Mouse (Mus musculus) frontal cortex, adult 2 months (tissue): ENCODE results near the gene Nkain2. TPM values are rescaled to one million over a fixed set of nuclear protein-coding genes. Genes with fewer than 3 reads are reported as not detected.

Experiments used
- DNase-seq, 2 experiments: peaks; one replicate each; pipeline ENCODE4 v3.0.0; 2022; ENCODE audit warnings: low spot score in 1 of 2; ENCODE audit errors: extremely low spot score in 1 of 2
- polyA plus RNA-seq: library from polyadenylated mRNA; depleted of rRNA; stranded (reverse); fragments of >200 nt; gene quantifications from 2 replicates; pipeline ENCODE4 v1.2.3, GENCODE M21; 2012

Gene Nkain2
- polyA plus RNA-seq, 1 experiment = 38.2 TPM

DNA sequence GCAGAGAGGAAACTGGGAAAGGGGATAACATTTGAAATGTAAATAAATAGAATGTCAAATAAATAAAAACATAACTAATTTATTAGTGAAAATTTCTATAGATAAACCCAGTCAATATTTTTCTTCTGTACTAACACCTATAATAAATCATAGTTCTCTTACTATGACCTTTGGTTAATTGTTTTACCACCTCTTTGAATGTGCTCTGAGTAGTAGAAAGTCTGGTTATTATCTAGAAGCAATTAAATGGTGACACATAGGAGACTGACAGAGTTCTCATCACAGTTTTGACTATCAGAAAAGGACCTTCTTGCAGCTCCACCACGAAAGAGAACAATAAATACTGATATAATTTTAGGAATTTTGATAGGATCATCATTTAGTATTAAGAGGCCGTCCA, 295.3 kb downstream of the Nkain2 start:
- no peak for DNase-seq

- DNase-seq = no peak
These were observed 313.0 kb downstream of the Nkain2 start for GRCm38 (mm10) chr10:32577276-32577580.

DNA sequence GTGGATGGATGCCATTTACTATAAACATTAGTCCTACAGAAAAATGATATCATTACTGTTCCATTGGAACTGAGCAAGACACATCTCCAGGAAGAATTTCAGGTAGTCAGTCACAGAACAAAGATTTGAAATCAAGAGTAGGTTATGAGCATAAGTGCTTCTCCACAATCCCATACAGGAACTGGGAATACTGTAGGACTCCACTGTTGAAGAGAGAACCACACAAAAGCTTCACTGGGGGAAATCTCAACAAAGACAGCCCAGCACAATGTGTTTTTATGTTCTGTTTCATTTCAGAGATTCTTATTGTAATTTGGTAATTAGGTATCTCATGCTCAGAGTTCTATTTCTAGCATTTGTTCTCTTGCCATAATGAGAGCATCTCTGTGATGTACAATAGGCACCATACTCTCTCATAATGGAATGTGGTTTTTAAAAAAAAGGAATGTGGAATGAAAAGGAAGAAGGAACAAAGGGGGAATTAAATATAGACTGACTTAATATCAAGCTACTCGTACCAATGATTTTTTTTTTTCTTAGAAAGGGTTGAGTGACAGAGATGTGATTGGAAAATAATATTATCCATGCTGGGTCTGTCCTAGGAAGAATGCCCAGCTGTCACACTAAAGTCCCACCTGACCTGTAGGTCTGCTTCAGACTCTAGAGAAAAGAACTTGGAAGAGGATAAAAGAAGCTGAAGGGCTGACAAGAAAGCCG, 313.5 kb downstream of the Nkain2 start:
- no peak for DNase-seq

DNA sequence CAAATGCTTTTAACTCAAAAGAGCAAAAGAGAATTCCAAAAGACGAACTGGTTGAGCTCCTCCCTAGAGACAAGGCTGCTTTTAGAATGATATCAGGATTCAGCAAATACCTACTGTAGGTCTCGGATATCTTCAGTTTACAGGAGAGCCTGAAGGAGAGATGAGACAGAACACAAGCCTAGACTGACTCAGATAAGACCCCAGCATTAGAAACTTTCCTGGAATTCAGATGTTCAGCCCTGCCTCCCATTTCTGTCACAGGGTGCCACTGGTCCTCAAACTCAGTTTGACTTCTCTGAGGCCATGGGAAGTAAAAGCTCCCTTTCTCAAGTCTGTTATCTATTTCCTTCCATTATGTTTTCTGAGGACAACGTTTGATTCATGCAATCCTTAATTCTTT, 332.6 kb downstream of the Nkain2 start:
- DNase-seq = no peak

GRCm38 (mm10) chr10:32536057-32536456, 354.2 kb downstream of the Nkain2 start:
- DNase-seq = no peak

- DNase-seq = no peak
These were observed 379.4 kb downstream of the Nkain2 start for GRCm38 (mm10) chr10:32510821-32511220.

DNA sequence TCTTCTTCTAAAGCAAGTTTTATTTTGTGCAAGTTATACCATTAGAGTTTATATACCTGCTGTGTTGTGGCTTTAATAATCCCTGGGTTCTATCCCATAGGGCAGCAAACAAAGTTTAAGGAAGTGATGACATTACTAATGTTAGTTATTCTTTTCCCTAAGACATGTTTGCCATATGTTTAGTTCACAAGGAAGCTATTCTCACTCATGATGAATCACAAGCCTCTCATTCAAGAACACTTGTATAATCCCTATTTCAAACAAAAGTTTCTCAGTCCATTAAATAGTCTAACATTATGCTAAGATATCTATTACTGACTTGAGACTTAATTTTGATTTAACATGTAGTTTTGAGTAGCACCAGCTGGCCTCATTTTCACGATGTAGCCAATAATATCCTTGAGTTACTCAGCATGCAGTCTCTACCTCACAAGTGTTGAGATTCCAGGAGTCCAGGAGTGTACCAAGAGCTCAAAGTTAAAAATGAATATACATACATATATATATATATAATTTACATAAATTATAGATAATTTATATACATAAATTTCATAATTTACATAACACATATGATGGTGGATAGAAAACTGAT, 395.6 kb downstream of the Nkain2 start:
- DNase-seq = peak in 1 of 2 experiments; percentile 5

DNA sequence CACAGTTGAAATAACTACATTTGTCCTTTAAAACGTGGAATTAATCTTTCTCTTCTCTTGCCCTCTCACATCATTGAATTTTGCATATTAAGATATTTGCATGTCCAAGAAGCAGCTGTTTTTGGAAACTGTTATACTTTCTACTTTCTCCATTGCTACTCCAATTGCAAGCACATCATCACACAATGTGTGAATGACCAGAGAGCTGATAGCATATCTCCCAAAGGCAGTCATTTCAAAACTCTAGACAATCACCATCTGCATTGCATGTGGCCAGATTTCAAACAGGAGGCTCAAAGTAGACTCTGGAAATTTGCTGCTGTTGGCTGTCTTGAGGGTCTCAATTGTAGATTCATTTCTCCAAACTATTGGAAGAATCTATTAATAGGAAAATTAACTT, 396.7 kb downstream of the Nkain2 start:
- DNase-seq = no peak

DNA sequence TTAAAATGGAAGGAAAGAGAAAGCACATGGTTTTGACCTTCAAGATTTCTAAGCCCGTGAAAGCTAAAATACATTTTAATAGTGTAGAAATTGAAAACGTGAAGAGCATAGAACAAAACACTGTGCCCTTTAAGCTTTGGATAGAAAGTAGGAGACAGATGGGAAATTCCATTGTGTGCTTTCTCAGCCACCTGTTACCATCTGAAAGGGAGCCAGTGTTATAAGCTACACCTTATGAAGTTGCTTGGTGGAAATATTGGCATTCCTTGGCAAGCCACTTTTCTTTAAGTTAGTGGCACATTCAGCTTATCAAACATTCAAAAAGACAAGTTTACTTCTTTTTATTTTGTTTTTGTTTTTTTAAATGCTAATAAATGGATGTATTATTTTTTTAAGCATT, 427.5 kb downstream of the Nkain2 start:
- DNase-seq = no peak

GRCm38 (mm10) chr10:32439932-32440519, 450.2 kb downstream of the Nkain2 start:
- no peak for DNase-seq

- no peak for DNase-seq
These were observed 476.0 kb downstream of the Nkain2 start for GRCm38 (mm10) chr10:32414228-32414627.

DNA sequence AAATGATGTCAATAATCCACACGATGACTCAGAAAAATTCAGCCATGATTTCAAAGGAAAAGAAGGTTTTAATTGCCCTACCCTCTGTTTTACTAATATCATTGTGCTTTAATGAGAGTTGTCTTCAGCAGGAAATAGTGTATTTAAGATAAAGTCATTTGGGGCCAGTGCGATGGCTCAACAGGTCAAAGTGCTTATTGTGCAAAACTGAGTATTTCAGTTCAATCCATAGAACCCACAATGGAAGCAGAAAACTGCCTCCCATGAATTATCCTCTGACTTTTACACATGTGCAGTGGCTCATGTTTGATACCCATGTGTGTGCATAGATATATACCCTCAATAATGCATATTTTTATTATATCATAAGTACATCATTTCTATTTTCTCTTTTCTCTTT, 478.9 kb downstream of the Nkain2 start:
- no peak for DNase-seq

GRCm38 (mm10) chr10:32400961-32401360, 489.3 kb downstream of the Nkain2 start:
- no peak for DNase-seq

DNA sequence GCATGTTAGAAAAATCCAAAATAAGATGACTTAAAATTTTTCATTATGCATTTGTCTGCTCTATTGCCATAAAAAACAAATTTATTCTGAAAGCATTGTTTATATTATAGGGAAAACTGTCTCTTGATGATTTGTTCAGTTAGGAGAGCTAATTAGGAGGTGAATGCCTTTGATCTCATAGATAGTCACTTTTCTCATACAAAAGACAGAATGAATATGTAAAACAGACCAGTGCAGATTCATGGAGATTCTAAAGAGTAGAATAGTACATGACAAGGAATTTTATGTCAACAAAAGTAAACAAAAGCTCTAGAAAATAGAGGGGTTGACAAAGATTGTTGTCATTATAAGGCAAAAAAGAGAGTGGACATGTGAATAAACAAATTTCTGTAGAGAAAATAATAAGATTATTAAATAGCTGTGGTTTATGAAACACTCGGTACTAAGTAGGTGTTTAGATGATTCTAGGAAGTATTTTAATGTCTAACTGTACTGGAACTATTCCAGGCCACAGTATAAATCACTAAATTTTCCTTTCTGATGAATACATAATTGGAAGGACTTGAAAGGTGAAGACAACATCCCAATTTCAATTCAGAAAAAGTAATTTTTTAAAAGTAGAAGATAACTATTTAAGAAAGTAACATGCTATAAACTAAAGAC, 496.3 kb downstream of the Nkain2 start:
- no peak for DNase-seq

DNA sequence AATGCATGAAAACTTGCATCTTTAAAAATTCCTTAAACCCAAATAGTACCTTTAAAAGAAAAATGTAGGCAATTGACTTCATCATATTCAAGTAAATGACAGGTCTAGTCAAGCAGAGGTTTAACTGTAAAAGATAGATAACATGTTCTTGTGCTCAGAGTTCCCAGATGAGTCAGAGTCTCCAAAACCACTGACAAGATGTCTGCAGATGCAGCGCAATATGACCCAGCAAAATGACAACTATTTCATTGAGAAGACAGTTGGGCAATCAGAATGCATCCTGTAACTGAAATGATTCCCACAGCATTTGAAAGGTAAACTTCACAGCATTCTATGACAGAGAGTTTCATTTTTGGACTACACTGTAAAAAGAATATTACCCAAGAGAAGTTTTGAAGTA, 496.9 kb downstream of the Nkain2 start:
- DNase-seq = no peak

GRCm38 (mm10) chr10:32312754-32313153, 577.5 kb downstream of the Nkain2 start:
- no peak for DNase-seq

- no peak for DNase-seq
These were observed 589.2 kb downstream of the Nkain2 start for GRCm38 (mm10) chr10:32301024-32301597.

- DNase-seq = peak; percentile 10 to 36
These were observed 599.8 kb downstream of the Nkain2 start for GRCm38 (mm10) chr10:32290487-32290886.

DNA sequence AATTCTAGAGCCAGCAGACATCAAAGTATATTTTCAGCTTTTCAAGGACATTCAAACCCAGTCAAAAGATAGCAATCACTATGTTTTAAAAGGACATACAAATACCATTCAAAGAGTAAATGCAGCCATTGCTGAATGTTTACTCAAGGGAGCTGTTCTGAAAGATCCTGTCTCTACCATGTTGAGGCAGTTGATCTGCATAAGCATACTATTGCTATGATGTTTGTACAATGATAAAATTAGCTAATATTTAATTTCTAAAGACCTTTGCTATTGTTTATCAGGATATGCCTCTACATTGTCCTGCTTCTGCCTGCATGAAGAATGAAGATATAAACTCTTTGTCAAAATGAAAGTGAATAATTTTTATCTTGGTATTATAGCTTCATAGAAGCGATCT, 606.6 kb downstream of the Nkain2 start:
- no peak for DNase-seq

- peak in 1 of 2 experiments; percentile 8 for DNase-seq
These were observed 646.9 kb downstream of the Nkain2 start for GRCm38 (mm10) chr10:32243266-32243882.

- no peak for DNase-seq
These were observed 649.1 kb downstream of the Nkain2 start for GRCm38 (mm10) chr10:32241168-32241567.
